Mouse (Mus musculus): ENCODE measurements around the gene Dcaf8. TPM values are rescaled to one million over a fixed set of nuclear protein-coding genes. Genes with fewer than 3 reads are reported as not detected.

The Dcaf8 gene
- polyA plus RNA-seq, 2 experiments = 34.6 to 36.2 TPM

DNA sequence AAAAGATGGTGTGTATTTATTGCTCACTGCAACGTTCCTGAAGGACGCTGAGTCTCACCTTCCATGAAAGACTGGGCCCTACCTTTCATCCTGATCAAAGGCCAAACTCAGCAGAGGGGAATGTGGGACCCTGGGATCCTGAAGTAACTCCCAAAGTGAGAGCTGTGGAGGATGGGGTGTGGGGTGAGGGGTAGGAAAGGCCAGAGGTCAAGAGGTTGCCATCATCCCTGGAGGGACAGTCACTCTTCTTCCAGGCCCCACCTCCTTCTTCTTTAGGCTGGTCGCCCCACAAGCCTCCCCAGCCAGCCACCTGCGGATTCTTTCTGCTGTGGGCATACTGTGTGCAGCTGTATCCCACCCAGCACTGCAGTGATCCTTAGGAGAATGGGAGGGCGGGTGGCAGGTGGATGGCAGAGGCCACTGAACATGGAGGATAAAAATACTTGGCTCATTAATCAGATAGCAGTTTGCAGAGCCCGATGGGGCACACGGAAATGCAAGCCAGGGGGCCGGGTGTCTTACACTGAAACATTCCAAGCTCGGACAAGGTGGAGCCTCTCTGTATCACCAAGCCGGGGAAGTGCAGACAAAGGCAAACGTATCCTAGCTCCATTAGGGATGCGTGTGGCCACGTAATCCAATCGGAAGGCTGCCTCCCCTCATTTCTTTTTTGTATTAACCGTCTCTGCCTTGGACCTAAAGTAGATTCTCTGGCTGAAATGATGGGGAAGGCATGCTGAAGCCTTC, 70.5 kb downstream of the Dcaf8 start:
- 65% methylated on average over 15 of the region's 15 CpGs for WGBS (ENCODE audit: insufficient replicate concordance)
- DNase-seq (ENCODE audit: low read depth in 3 of 3, low spot score in 3 of 3) (no peak), ATAC-seq (ENCODE audit: insufficient read depth) (no peak)
- no peak for TF ChIP-seq EP300 (IDR thresholded peaks at IDR 0.05; ENCODE audit: low read depth)
- TF ChIP-seq CTCF (IDR thresholded peaks at IDR 0.05; ENCODE audit: low read depth) = no peak
- H3K9ac ChIP-seq (replicated peaks) = no peak overlapping the region
- H3K4me2 ChIP-seq (ENCODE audit: low read depth) = no peak overlapping the region
- H3K4me3 ChIP-seq (ENCODE audit: insufficient read depth in 1 of 2, low read depth in 2 of 2, low read length in 2 of 2) = no peak overlapping the region
- no peaks in the 10 kb centered on the region for H3K27me3 ChIP-seq (ENCODE audit: control insufficient read depth, insufficient read depth, low read length)
- H3K9me3 ChIP-seq (ENCODE audit: control insufficient read depth, low read length) = no peaks in the 10 kb centered on the region
- H3K4me1 ChIP-seq (replicated peaks; ENCODE audit: control insufficient read depth in 2 of 2, insufficient read depth in 2 of 2, low read length in 1 of 2) = peaks cover 0 to 3% of the 10 kb centered on the region in 2 experiments; a peak in 2 of 4 replicates
- H3K27ac ChIP-seq = no peak overlapping the region
- no peaks in the 10 kb centered on the region for H3K36me3 ChIP-seq (replicated peaks; ENCODE audit: control insufficient read depth, insufficient read depth, low read depth)

DNA sequence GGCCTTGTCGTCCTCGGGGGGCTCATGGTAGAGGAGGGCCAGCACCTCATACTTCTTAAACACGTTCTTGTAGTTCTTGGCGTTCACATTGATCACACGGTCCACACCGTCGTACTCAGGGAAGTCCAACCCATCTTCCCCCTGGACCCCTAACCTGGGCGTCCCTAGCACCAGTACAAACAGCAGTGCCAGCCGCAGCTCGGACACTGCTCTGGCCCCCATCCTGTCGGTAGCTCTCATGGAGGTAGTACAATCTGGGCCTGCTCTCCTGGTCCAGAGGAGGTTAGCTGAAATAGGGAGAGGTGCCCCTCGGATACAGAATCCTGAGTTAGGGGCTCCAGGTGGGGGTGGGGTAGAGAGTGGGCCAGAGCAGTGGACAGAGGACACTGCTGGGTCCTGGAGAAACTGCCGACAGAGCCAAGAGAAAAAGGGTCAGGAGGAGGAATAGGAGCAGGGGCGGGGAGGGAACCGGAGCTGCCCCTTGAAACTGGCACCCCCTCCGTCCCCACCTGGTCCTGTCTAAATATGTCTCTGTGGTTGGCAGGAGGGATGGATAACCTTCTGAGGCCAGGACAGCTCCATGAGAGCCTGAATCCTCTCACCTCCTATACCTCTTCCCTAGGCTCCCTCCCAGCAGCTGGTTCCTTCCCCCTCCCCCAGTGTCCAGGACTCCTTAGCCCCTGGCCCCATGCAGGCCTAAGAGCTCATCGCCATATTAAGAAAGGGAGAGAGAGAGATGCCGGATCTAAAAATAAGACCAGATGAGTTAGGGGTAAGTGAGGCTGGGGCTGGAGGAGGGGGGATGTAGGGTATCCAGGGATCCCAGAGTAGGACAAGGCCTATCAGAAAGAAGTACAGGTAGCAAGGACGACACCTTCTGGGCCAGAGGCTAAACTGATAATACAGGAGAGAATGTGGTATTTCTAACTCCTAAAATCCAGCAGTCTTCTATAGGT, 71.8 kb downstream of the Dcaf8 start, which contains the start of gene Casq1:
Gene Casq1, minus strand, starts transcription at position 418 of the 956 bp plus-strand sequence.
- Histone ChIP-seq H3K36me3 (replicated peaks; ENCODE audit: control insufficient read depth, insufficient read depth, low read depth) (no peaks in the 10 kb centered on the region), H3K9ac (replicated peaks) (no peak within 1 kb of the TSS), H3K9me3 (ENCODE audit: control insufficient read depth, low read length) (no peaks in the 10 kb centered on the region), H3K4me3 (ENCODE audit: insufficient read depth in 1 of 2, low read depth in 2 of 2, low read length in 2 of 2) (no peak within 1 kb of the TSS), H3K4me1 (replicated peaks; ENCODE audit: control insufficient read depth in 2 of 2, insufficient read depth in 2 of 2, low read length in 1 of 2) (peaks cover 0 to 3% of the 10 kb centered on the region in 2 experiments; a peak in 2 of 4 replicates), H3K4me2 (ENCODE audit: low read depth) (no peak within 1 kb of the TSS), H3K27ac (no peak within 1 kb of the TSS), H3K27me3 (ENCODE audit: control insufficient read depth, insufficient read depth, low read length) (no peaks in the 10 kb centered on the region)
- DNase-seq (ENCODE audit: low read depth in 3 of 3, low spot score in 3 of 3) = no peak
- WGBS (ENCODE audit: insufficient replicate concordance) = 77% methylated on average over 19 of the region's 19 CpGs
- ATAC-seq (ENCODE audit: insufficient read depth) = no peak
- no peak for TF ChIP-seq CTCF (IDR thresholded peaks at IDR 0.05; ENCODE audit: low read depth)
- no peak for TF ChIP-seq EP300 (IDR thresholded peaks at IDR 0.05; ENCODE audit: low read depth)

DNA sequence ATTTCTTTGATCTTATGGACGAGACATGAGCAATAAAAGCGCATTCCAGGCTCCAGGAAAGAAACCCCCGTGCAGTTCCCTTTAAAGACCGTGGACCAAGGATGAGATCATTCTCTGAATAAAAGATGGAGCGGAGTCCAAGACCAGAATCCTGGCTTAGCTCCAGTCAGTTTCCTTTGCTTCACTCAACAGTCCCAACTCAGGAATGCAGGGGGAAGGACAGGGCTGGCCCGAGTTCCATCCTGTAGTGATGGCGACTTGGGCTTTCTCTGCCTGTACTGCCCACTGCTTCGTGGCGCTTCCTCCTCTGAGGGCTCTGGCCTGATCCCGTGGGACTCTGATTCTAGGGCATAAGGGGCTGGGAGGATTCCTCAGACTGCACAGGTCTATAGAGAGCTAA, 72.5 kb downstream of the Dcaf8 start:
- H3K9ac ChIP-seq (replicated peaks) = no peak overlapping the region
- H3K27ac ChIP-seq = no peak overlapping the region
- ATAC-seq (ENCODE audit: insufficient read depth) = no peak
- H3K9me3 ChIP-seq (ENCODE audit: control insufficient read depth, low read length) = no peaks in the 10 kb centered on the region
- H3K4me2 ChIP-seq (ENCODE audit: low read depth) = no peak overlapping the region
- H3K36me3 ChIP-seq (replicated peaks; ENCODE audit: control insufficient read depth, insufficient read depth, low read depth) = no peaks in the 10 kb centered on the region
- no peak for TF ChIP-seq CTCF (IDR thresholded peaks at IDR 0.05; ENCODE audit: low read depth)
- no peak for TF ChIP-seq EP300 (IDR thresholded peaks at IDR 0.05; ENCODE audit: low read depth)
- H3K4me1 ChIP-seq (replicated peaks; ENCODE audit: control insufficient read depth in 2 of 2, insufficient read depth in 2 of 2, low read length in 1 of 2) = peaks cover 0 to 3% of the 10 kb centered on the region in 2 experiments; a peak in 2 of 4 replicates
- DNase-seq (ENCODE audit: low read depth in 3 of 3, low spot score in 3 of 3) = no peak
- no peak overlapping the region for H3K4me3 ChIP-seq (ENCODE audit: insufficient read depth in 1 of 2, low read depth in 2 of 2, low read length in 2 of 2)
- H3K27me3 ChIP-seq (ENCODE audit: control insufficient read depth, insufficient read depth, low read length) = no peaks in the 10 kb centered on the region
- WGBS (ENCODE audit: insufficient replicate concordance) = 55% methylated on average over 10 of the region's 10 CpGs

DNA sequence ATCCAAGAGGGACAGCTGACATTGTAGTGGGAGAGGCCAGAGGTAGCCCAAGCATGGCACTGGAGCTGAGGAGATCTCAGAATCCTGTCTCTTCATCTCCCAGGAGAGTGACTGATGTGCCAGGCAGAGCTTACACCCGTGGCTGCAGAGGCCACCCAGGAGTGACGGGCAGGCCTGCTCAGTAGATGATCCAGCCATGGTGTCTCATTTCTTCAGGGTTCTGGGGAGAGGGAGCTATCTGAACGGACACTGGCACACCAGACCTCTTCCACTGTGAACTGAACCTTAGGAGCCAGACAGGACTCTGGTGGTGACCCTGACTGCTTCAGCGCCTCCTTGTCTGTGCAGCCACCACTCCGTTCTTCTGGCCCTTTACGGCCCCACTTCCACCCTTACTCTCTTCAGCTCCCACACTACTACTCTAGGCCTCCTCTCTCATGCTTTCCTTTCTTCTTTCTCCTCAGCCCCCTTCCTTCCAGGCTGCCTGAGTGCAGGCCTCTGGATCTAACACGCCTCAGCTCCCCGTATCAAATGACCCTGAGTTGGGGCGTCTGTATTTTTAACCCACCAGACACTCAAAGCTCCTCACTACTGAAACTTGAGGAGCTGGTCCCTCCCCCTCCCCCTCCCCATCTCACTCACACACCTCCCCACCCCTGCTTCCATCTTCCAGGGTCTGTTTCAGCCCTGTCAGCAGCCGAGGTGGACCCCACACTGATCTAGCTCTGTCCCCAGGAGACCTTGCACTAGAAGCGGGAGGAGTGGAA, 73.6 kb downstream of the Dcaf8 start:
- H3K4me1 ChIP-seq (replicated peaks; ENCODE audit: control insufficient read depth in 2 of 2, insufficient read depth in 2 of 2, low read length in 1 of 2) = peaks cover 0 to 3% of the 10 kb centered on the region in 2 experiments; a peak in 2 of 4 replicates
- no peak overlapping the region for H3K9ac ChIP-seq (replicated peaks)
- no peak overlapping the region for H3K4me3 ChIP-seq (ENCODE audit: insufficient read depth in 1 of 2, low read depth in 2 of 2, low read length in 2 of 2)
- 59% methylated on average over 11 of the region's 11 CpGs for WGBS (ENCODE audit: insufficient replicate concordance)
- no peak for ATAC-seq (ENCODE audit: insufficient read depth)
- no peak for DNase-seq (ENCODE audit: low read depth in 3 of 3, low spot score in 3 of 3)
- no peak overlapping the region for H3K4me2 ChIP-seq (ENCODE audit: low read depth)
- no peak for TF ChIP-seq CTCF (IDR thresholded peaks at IDR 0.05; ENCODE audit: low read depth)
- TF ChIP-seq EP300 (IDR thresholded peaks at IDR 0.05; ENCODE audit: low read depth) = no peak
- H3K9me3 ChIP-seq (ENCODE audit: control insufficient read depth, low read length) = no peaks in the 10 kb centered on the region
- H3K36me3 ChIP-seq (replicated peaks; ENCODE audit: control insufficient read depth, insufficient read depth, low read depth) = no peaks in the 10 kb centered on the region
- H3K27ac ChIP-seq = no peak overlapping the region
- no peaks in the 10 kb centered on the region for H3K27me3 ChIP-seq (ENCODE audit: control insufficient read depth, insufficient read depth, low read length)
